Mouse (Mus musculus) MEL (cell line): Measurements from ENCODE around the gene Rasgef1b. TPM values are rescaled to one million over a fixed set of nuclear protein-coding genes. Genes with fewer than 3 reads are reported as not detected.

Experiments
- DNase-seq: peaks from one replicate; pipeline ENCODE4 v3.0.0; 2011; ENCODE audit warnings: low read depth, low spot score
- H3K27ac ChIP-seq: 2 replicates; pipeline ENCODE4 v1.5.1; 2012; ENCODE audit warnings: low read depth, mild to moderate bottlenecking, control low read depth, low read length, moderate library complexity; ENCODE audit not compliant: control insufficient read depth
- H3K27me3 ChIP-seq, 2 experiments: fragments of 150-350 bp in 1 of 2; sonication (generic) in 1 of 2; 2 replicates each; pipeline ENCODE4 v1.6.1; 2012; ENCODE audit warnings: low read length in 2 of 2, mild to moderate bottlenecking in 2 of 2, improper control_type of control experiment in 1 of 2, moderate library complexity in 1 of 2; ENCODE audit not compliant: insufficient read depth in 2 of 2, control insufficient read depth in 1 of 2
- H3K36me3 ChIP-seq, 2 experiments: 2 replicates each; pipeline ENCODE4 v1.6.1; 2012 to 2014; ENCODE audit warnings: low read length in 2 of 2, improper control_type of control experiment in 1 of 2, inconsistent platforms in 1 of 2, mild to moderate bottlenecking in 1 of 2; ENCODE audit not compliant: insufficient read depth in 2 of 2, control insufficient read depth in 1 of 2
- H3K4me1 ChIP-seq, 2 experiments: fragments of 150-350 bp in 1 of 2; sonication (generic) in 1 of 2; 2 replicates each; pipeline ENCODE4 v1.6.1; 2012; ENCODE audit warnings: low read length in 2 of 2, improper control_type of control experiment in 1 of 2, mild to moderate bottlenecking in 1 of 2; ENCODE audit not compliant: insufficient read depth in 2 of 2, control insufficient read depth in 1 of 2
- H3K4me3 ChIP-seq, 2 experiments: fragments of 150-350 bp in 1 of 2; sonication (generic) in 1 of 2; 2 replicates each; pipeline ENCODE4 v1.5.1; 2012; ENCODE audit warnings: low read depth in 2 of 2, low read length in 2 of 2, mild to moderate bottlenecking in 2 of 2, moderate library complexity in 2 of 2, control low read depth in 1 of 2, improper control_type of control experiment in 1 of 2; ENCODE audit not compliant: control insufficient read depth in 1 of 2, insufficient read depth in 1 of 2
- H3K79me2 ChIP-seq: 2 replicates; pipeline ENCODE4 v1.6.1; 2012; ENCODE audit warnings: mild to moderate bottlenecking, low read length, moderate library complexity; ENCODE audit not compliant: control insufficient read depth, poor library complexity, insufficient read depth
- H3K9ac ChIP-seq: 2 replicates; pipeline ENCODE4 v1.6.1; 2012; ENCODE audit warnings: low read depth, mild to moderate bottlenecking, control low read depth, low read length, moderate library complexity; ENCODE audit not compliant: control insufficient read depth, poor library complexity, severe bottlenecking
- H3K9me3 ChIP-seq: fragments of 150-350 bp; sonication (generic); replicated peaks from 2 replicates; pipeline ENCODE4 v1.6.1; 2012; ENCODE audit warnings: mild to moderate bottlenecking, low read length, improper control_type of control experiment, moderate library complexity; ENCODE audit not compliant: insufficient read depth
- BHLHE40 ChIP-seq: IDR thresholded peaks from 2 replicates; pipeline ENCODE4 v1.6.1; 2012; ENCODE audit warnings: low read depth, mild to moderate bottlenecking, inconsistent platforms, low read length, improper control_type of control experiment, borderline replicate concordance
- CTCF ChIP-seq, 3 experiments: IDR thresholded peaks in 2 of 3; conservative IDR thresholded peaks in 1 of 3; 2 replicates each; pipeline ENCODE4 v1.5.1; 2011 to 2012; ENCODE audit warnings: low read length in 3 of 3, low read depth in 2 of 3, mild to moderate bottlenecking in 2 of 3, improper control_type of control experiment in 1 of 3, inconsistent platforms in 1 of 3, mixed read lengths in 1 of 3, moderate library complexity in 1 of 3; ENCODE audit not compliant: control insufficient read depth in 1 of 3, insufficient read depth in 1 of 3, poor library complexity in 1 of 3, severe bottlenecking in 1 of 3
- E2F4 ChIP-seq: IDR thresholded peaks from 2 replicates; pipeline ENCODE4 v1.6.1; 2011; ENCODE audit warnings: low read depth, low read length, improper control_type of control experiment, borderline replicate concordance
- ETS1 ChIP-seq: IDR thresholded peaks from 2 replicates; pipeline ENCODE4 v1.6.1; 2012; ENCODE audit warnings: low read depth, mild to moderate bottlenecking, inconsistent platforms, low read length, improper control_type of control experiment, moderate library complexity
- GABPA ChIP-seq: IDR thresholded peaks from 2 replicates; pipeline ENCODE4 v1.6.1; 2012; ENCODE audit warnings: low read depth, mild to moderate bottlenecking, inconsistent platforms, low read length, improper control_type of control experiment, moderate library complexity
- GATA1 ChIP-seq: IDR thresholded peaks from 2 replicates; pipeline ENCODE4 v1.6.1; 2011; ENCODE audit warnings: low read depth, low read length, improper control_type of control experiment
- JUND ChIP-seq: IDR thresholded peaks from 2 replicates; pipeline ENCODE4 v1.6.1; 2011; ENCODE audit warnings: low read depth, mild to moderate bottlenecking, improper control_type of control experiment, low read length
- KAT2A ChIP-seq: conservative IDR thresholded peaks from 2 replicates; pipeline ENCODE4 v1.6.1; 2012; ENCODE audit warnings: low read depth, low read length, improper control_type of control experiment, inconsistent platforms
- MAFK ChIP-seq: IDR thresholded peaks from 2 replicates; pipeline ENCODE4 v1.6.1; 2011; ENCODE audit warnings: low read depth, mild to moderate bottlenecking, low read length, improper control_type of control experiment, borderline replicate concordance
- MEF2A ChIP-seq: IDR thresholded peaks from 2 replicates; pipeline ENCODE4 v1.6.1; 2014; ENCODE audit warnings: low read depth, mild to moderate bottlenecking, inconsistent platforms, low read length, improper control_type of control experiment; ENCODE audit not compliant: poor library complexity, insufficient replicate concordance, severe bottlenecking; ENCODE audit errors: extremely low read depth
- MYB ChIP-seq: IDR thresholded peaks from 2 replicates; pipeline ENCODE4 v1.6.1; 2011; ENCODE audit warnings: mild to moderate bottlenecking, low read depth, low read length, improper control_type of control experiment
- MYC ChIP-seq: IDR thresholded peaks from 2 replicates; pipeline ENCODE4 v1.6.1; 2011; ENCODE audit warnings: low read depth, mild to moderate bottlenecking, low read length, improper control_type of control experiment, moderate library complexity
- NRF1 ChIP-seq: IDR thresholded peaks from 2 replicates; pipeline ENCODE4 v1.6.1; 2014; ENCODE audit warnings: low read depth, mild to moderate bottlenecking, inconsistent platforms, low read length, improper control_type of control experiment, moderate library complexity; ENCODE audit not compliant: poor library complexity, insufficient read depth, severe bottlenecking
- POLR2A ChIP-seq, 2 experiments: IDR thresholded peaks; 2 replicates each; pipeline ENCODE4 v1.6.1; 2011 to 2012; ENCODE audit warnings: low read length in 2 of 2, mild to moderate bottlenecking in 2 of 2, control low read depth in 1 of 2, improper control_type of control experiment in 1 of 2, low read depth in 1 of 2, moderate library complexity in 1 of 2; ENCODE audit not compliant: control insufficient read depth in 1 of 2, insufficient read depth in 1 of 2, poor library complexity in 1 of 2
- POLR2AphosphoS5 ChIP-seq: IDR thresholded peaks from 2 replicates; pipeline ENCODE4 v1.6.1; 2012; ENCODE audit warnings: low read depth, borderline replicate concordance, mild to moderate bottlenecking, inconsistent platforms, low read length, moderate library complexity, mixed read lengths
- RCOR1 ChIP-seq: IDR thresholded peaks from 2 replicates; pipeline ENCODE4 v1.6.1; 2012; ENCODE audit warnings: low read depth, mild to moderate bottlenecking, inconsistent platforms, low read length, improper control_type of control experiment
- SIN3A ChIP-seq: IDR thresholded peaks from 2 replicates; pipeline ENCODE4 v1.6.1; 2012; ENCODE audit warnings: low read length, improper control_type of control experiment, inconsistent platforms
- SMC3 ChIP-seq: IDR thresholded peaks from 2 replicates; pipeline ENCODE4 v1.6.1; 2011; ENCODE audit warnings: low read depth, low read length, improper control_type of control experiment
- TBP ChIP-seq: IDR thresholded peaks from 2 replicates; pipeline ENCODE4 v1.8.0; 2011; ENCODE audit warnings: low read depth, low read length, improper control_type of control experiment
- TCF12 ChIP-seq: IDR thresholded peaks from 2 replicates; pipeline ENCODE4 v1.6.1; 2014; ENCODE audit warnings: low read depth, mild to moderate bottlenecking, inconsistent platforms, low read length, improper control_type of control experiment, moderate library complexity
- USF1 ChIP-seq: IDR thresholded peaks from 2 replicates; pipeline ENCODE4 v1.6.1; 2014; ENCODE audit warnings: low read depth, mild to moderate bottlenecking, inconsistent platforms, low read length, improper control_type of control experiment, moderate library complexity
- ZC3H11A ChIP-seq: IDR thresholded peaks from 2 replicates; pipeline ENCODE4 v1.6.1; 2012; ENCODE audit warnings: low read depth, mild to moderate bottlenecking, inconsistent platforms, low read length, improper control_type of control experiment
- ZKSCAN1 ChIP-seq: IDR thresholded peaks from 2 replicates; pipeline ENCODE4 v1.6.1; 2012; ENCODE audit warnings: low read depth, mild to moderate bottlenecking, inconsistent platforms, low read length, improper control_type of control experiment, moderate library complexity
- ZNF384 ChIP-seq: IDR thresholded peaks from 2 replicates; pipeline ENCODE4 v1.6.1; 2012; ENCODE audit warnings: low read depth, mild to moderate bottlenecking, inconsistent platforms, low read length, improper control_type of control experiment
- polyA plus RNA-seq, 2 experiments: library from polyadenylated mRNA; stranded (reverse) in 1 of 2; unstranded in 1 of 2; fragments of >175 nt in 1 of 2; fragments of >200 nt in 1 of 2; gene quantifications; 2 replicates each; pipeline versions ENCODE4 v1.2.1 to v1.2.4; 2012; ENCODE audit warnings: low replicate concordance in 2 of 2, low read depth in 1 of 2; ENCODE audit not compliant: insufficient read length in 2 of 2, insufficient read depth in 1 of 2, missing spikeins in 1 of 2
- total RNA-seq: library from RNA; depleted of rRNA; stranded (reverse); fragments of 300-350 nt; gene quantifications from 2 replicates; pipeline ENCODE4 v1.2.3, GENCODE M21; 2012

Gene Rasgef1b
- total and polyA plus RNA-seq, 3 experiments: not detected

DNA sequence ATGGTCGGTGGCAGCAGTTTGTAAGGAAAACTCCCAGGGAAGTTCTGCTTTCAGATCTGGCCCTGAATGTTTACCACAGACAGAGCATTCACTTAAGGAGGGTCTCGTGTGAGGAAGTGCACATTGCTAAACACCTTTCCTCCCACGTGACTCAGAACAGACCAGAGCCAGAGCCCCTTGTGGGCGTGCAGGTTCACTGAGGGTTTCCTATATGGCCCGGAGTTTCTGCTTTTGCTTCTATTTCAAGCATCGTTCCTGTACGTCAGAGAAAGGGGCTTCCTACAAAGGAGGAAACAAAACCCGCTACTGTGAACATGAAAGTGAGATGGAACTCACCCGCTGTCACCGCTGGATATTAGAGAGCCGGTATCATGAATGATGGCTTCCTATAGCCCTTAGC, 392.4 kb downstream of the Rasgef1b start:
- TF ChIP-seq ZNF384 (no peak), MAFK (no peak), E2F4 (no peak), POLR2AphosphoS5 (no peak), NRF1 (no peak), GABPA (no peak), ZC3H11A (no peak), MYC (no peak), SMC3 (no peak), JUND (no peak), ZKSCAN1 (no peak), CTCF (IDR thresholded peaks at IDR 0.05 in 2 of 3, conservative IDR thresholded peaks at IDR 0.05 in 1 of 3; ENCODE audit: control insufficient read depth in 1 of 3, insufficient read depth in 1 of 3, low read depth in 2 of 3, low read length in 3 of 3, poor library complexity in 1 of 3, severe bottlenecking in 1 of 3) (no peak), SIN3A (no peak), GATA1 (no peak), POLR2A (IDR thresholded peaks at IDR 0.05; ENCODE audit: control insufficient read depth in 1 of 2, insufficient read depth in 1 of 2, low read depth in 1 of 2, low read length in 2 of 2, poor library complexity in 1 of 2) (no peak), MEF2A (no peak), USF1 (no peak)
- TF ChIP-seq, all 39 proteins: peak for 0
- Histone ChIP-seq H3K27me3 (no peaks in the 10 kb centered on the region), H3K27ac (no peak overlapping the region), H3K9ac (no peak overlapping the region), H3K4me3 (no peak overlapping the region), H3K79me2 (no peaks in the 10 kb centered on the region), H3K9me3 (no peaks in the 10 kb centered on the region), H3K36me3 (no peaks in the 10 kb centered on the region), H3K4me1 (no peaks in the 10 kb centered on the region)
- DNase-seq: no peak

DNA sequence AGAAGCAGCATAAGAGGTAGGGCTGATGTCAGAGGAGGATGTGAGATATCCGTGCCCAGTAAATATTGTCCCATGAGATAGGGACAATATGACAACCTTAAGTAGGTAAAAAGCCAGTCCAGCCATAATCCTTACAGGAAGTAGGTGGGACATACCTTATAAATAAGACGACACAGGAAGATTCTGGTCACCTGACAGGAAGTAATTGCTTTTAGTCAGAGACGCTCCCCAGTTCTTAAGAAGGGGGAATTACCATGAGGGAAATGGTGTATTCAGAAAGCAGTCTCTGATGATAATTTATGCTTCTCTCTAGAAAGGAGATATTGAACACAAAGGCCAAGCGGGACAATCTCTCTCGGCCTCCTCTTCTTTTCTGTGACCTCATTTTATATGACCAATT, 394.8 kb downstream of the Rasgef1b start:
- Histone ChIP-seq H3K36me3 (no peaks in the 10 kb centered on the region), H3K27ac (no peak overlapping the region), H3K9ac (no peak overlapping the region), H3K9me3 (no peaks in the 10 kb centered on the region), H3K27me3 (no peaks in the 10 kb centered on the region), H3K79me2 (no peaks in the 10 kb centered on the region), H3K4me3 (no peak overlapping the region), H3K4me1 (no peaks in the 10 kb centered on the region)
- no peak for DNase-seq
- TF ChIP-seq MYC (no peak), TBP (no peak), NRF1 (no peak), E2F4 (no peak), POLR2A (IDR thresholded peaks at IDR 0.05; ENCODE audit: control insufficient read depth in 1 of 2, insufficient read depth in 1 of 2, low read depth in 1 of 2, low read length in 2 of 2, poor library complexity in 1 of 2) (no peak), KAT2A (no peak), BHLHE40 (no peak), ETS1 (no peak), RCOR1 (no peak), MYB (no peak), TCF12 (no peak), CTCF (IDR thresholded peaks at IDR 0.05 in 2 of 3, conservative IDR thresholded peaks at IDR 0.05 in 1 of 3; ENCODE audit: control insufficient read depth in 1 of 3, insufficient read depth in 1 of 3, low read depth in 2 of 3, low read length in 3 of 3, poor library complexity in 1 of 3, severe bottlenecking in 1 of 3) (no peak)
